Mouse (Mus musculus) c-Kit-positive CD71-negative TER-119-negative erythroid progenitor cells, embryonic 14.5 days (primary cell): ENCODE measurements around the gene Ddx58.
A peak's percentile ranks its signal among the peaks of the same experiment; 100 is the strongest.

Experiments
- DNase-seq: peaks from one replicate; pipeline ENCODE4 v3.0.0-alpha.2; 2013; ENCODE audit warnings: low read depth

Ddx58 gene

DNA sequence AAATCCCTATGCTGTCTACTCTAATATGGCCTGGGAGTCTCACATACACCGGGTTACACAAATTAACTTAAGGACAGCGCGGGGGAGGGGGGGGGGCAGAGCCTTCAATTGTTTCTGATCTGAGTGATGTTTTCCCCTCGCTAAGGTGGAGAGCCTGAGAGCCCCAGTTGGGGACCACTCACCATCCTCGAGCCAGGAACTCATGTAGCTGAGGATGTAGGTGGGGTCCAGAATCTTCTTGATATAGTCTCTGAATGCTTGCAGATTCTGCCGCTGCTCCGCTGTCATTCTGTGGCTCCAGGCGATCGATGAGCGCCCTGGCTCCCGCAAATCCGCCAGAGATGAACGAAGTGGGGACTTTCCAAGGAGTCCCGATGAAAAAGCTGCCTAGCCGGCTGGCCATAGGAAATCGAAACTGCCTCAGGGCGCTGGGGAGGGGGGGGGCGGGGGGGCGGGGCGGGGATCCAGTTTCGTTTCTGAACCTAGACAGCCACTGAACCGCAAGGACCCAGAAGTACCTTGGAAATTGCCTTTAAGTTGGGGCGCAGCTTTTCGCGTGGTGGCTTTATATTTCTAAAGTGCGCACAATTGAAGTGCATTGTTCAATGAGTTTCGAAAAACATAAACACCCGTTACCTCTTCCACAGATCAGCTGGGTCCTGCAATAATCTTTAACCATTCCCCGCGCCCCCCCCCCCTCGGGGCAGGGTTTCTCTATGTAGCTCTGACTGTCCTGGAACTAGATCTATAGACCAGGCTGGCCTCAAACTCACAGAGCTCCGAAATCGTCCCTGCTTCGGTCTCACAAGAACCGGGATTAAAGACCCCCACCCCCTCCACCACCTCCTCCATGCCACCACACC is at the start of gene Ddx58:
Gene Ddx58 (minus strand): TSS at position 420 of the 863 bp plus-strand sequence.
- DNase-seq = no peak

DNA sequence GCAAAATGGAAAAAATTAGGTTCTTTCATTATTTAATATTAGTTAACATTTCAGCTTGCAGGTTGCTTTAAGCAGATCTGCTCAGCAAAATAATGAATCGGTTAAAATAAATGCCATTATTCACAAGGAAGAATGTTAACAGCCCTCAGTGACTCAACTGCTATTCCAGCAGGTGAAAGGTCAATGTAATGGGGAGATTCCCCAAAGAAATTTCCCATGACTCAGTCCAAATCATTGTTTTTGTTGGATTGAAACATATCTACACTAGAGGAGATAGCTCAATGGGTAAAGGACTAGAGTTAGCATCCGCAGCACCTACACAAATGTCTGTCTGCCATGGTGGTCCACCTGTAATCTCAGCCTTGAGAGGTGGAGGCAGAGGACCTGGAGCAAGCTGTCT is 49.4 kb upstream of the Ddx58 start:
- no peak for DNase-seq

DNA sequence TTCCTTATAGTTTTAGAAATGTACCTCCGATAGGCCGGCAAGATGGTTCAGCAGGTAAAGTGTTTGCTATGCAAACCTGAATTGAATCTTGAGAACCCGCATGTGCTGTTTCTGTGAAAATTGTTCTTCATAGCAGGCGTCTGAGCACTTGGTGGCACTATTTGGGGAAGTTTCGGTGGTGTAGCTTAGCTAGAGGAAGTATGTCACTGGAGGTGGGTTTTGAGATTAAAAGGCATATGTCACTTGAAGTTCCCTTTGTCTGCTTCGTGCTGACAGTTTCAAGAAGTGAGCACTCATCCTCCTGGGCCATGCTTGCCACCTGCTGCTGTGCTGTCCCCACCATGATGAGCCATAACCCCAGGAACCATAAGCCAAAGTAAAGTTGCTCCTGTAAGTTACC is 47.8 kb upstream of the Ddx58 start:
- DNase-seq = no peak

DNA sequence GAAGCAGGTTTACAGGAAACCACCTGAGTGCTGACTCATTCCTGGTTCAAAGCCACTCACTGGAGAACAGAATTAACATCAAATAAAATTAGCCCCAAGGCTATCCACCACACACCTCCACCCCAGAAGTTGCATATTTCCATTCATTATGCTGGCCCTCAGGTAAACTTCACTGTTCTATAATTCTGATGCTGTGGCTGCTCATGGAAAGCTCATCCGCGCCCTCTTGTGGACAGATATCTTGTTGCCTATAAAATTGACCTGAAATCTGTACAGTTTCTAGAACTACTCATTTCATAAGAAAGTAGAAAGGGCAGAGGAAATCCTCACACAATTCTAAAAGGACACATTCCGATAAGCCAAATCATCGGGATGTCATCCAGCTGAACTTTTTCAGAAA is 46.0 kb upstream of the Ddx58 start:
- DNase-seq = peak; percentile 63

DNA sequence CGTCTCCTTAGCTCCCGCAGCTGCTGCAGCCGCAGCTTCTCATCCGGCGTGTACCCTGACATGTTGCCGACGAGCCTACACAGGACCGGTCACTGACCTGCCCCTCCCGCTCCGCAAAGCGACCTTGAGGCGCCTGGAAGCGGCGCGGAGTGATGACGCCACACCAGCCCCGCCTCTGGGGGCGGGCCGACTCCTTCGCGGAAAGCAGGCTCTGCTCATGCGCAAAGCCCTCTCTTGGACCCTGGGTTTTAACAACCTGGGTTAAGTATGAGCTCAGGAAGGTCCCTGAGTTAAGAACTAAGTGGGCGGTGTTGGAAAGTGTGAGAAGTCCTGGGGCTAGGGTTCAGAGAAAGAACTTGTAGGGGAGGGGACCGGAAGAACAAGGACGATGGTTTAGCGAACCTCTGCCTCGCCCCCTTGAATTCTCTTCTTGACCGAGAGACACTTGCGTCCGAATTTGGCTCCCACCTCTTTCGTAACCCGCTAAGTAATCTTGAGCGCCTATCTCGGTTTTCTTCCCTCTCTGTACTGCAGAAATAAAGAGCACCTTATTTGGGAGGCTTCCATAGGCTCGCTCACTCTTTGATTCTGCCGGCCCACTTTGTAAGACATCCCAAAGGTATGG is 39.8 kb upstream of the Ddx58 start, which contains the start of gene Ndufb6:
Gene Ndufb6 (minus strand): TSS at position 146 of the 625 bp plus-strand sequence.
- DNase-seq = peak; percentile 92

DNA sequence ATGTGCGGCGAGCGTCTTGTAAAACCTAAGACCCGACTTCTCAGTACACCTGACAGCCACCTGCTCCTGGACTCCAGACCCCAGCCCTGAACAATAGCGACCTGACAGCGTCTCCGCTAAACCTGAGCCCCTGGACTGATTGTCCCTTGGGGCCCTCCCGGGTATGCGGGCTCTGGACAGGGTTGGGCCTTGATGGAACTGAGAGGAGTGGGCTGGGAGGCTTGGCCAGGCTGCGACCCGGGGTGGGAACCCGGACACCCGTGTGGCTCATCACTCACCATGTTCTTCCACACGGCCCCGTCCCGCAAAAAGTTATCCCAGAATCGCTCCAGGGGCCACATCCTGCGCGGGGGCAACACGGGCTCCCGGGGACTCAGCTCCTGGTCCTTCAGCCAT is 39.2 kb upstream of the Ddx58 start:
- no peak for DNase-seq

DNA sequence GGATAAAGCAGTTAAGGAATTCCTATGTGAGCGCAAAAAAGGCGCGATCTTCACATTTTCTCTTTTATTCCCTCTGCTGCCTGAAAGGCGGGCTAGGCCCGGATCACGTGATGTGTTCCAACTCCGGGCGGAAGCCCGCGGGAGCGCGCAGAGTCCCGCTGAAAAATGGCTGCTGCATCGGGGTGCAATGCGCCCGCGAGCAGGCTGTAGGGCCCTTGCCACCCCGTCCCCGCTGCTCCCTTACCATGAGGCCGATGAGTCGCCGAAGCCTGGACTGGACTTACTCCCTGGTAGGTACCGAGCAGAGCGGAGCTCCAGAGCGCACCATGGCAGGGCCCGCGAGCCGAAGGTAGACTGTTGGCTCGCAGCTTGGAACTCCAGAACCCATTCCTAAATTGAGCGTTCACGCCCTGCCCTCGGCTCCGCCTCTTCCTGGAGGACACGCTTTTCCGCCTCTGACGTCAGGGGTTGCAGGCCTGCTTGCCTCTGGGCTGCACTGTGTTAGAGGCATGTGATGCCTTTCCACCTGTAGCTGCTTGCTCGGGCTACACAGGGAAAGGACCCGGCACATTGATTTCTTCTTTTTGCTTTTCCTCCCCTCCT is 29.9 kb upstream of the Ddx58 start, which contains the start of the genes Smim27 and Topors:
Gene Smim27 (plus strand): TSS at position 150 of the 603 bp plus-strand sequence.
Gene Topors (minus strand): TSS at position 421 of the 603 bp plus-strand sequence.
- DNase-seq = peak; percentile 94

DNA sequence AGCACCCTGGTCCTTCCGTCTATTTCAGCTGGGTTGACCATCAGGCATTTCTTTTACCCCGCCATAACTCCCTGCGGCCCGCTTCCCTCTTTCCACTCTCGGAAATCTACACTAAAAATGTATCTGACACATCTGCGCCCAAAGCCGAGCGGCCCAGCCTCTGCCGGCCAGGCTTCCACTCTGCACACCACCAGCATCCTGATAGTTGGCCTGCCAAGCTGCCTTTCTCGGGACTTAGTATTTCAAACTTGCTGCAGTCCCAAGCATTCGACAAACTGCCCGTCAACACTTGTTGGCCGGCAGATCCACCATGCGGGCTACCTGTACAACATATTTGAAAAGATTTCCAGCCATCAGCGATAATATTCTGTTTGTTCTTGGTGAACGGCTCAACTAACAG is 29.2 kb upstream of the Ddx58 start:
- DNase-seq = no peak

DNA sequence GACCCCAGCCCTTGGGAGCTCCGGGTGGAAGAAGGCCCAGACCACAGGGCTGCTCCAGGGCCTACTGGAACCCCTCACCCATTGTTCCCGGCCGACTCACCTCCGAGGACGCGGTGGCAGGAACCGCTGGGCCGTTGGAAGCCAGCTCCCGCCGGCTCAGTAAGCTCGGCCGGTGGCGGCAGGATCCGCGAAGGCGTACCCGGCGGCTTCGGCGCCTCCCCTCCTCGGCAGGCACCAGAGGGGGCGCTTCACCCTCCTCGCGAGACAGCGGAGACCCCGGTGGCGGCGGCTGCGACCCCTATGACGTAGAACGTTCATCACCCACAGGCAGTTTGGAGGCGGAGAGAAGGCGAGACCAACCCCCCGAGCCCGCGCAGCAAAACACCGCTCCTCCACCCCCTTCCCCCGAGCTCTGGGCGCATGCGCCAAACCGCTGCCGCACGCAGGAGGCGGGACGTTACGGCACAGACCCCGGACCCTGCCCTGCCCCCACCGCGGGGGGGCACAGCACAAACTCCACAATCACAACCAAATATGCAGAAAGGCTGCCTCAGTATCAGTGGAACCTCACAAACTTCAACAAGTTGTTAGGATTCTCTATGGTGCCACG is 28.7 kb upstream of the Ddx58 start:
- DNase-seq = peak; percentile 77

DNA sequence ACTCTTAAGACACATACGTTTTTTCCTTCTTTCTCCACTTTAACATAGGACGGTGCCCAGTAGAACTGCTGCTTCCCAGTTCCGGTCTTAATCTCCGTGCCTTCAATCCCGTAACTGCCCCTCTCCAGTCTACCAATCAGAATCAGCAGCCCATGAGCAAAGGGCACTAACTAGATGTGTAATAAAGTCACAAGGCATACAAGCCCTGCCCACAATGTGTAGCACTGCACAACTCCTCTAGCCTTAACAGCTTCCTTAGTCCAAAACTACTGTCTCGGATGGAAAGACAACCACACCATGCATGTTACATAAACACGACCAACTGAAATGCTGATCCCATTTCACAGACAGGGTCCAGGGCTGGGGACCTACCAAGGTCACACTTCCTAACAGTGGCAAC is 28.1 kb upstream of the Ddx58 start:
- DNase-seq = no peak

DNA sequence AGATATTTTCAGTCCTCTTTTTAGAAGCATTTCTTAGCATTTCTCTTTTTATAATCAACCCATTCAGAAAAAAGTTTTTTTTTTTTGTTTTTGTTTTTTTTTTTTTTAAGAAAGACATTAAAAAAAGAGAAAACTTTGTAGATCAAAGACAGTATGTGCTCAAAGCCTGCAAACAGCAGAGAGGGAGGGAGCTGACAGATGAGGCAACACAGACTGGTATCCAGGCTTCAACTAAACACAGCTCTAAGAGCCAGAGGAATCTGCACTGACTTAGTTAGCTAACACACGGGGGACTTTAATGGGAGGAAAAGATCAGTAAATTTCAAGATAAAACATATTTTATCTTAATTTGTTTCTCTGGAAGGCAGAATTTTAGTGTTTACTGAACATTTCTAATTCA is 24.7 kb upstream of the Ddx58 start:
- DNase-seq = no peak

DNA sequence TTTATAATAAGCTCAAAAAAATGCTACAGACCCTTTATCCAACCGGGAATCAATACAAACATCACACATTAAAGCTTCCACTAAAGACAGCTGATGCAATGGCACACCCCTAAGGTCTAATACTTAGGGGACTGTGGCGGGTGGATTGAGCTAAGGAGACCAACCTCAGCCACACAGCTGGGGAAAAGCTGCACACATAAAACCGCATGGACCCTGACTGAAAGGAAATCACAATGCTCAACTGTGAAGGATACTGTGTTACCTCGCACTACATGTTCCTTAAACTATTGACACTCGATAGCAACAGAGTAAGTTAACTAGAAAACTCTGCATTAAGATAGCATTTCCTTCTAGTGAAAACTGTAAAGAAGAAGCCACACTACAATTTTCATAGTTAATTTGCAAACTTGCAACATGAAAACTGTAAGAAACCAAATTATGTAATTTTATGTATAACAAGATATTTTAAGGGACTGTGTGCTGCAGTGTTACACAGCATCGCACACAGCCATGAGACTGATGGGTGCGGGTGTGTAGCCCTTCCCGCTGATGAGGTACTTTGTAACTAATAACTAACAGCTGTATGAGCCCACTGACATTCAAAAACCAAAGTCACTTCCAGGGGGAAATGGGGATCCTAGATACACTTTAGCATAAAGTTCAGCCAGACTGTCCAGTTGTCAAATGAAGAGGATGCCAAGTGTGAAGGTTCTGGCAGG is 14.9 kb upstream of the Ddx58 start:
- DNase-seq = no peak

DNA sequence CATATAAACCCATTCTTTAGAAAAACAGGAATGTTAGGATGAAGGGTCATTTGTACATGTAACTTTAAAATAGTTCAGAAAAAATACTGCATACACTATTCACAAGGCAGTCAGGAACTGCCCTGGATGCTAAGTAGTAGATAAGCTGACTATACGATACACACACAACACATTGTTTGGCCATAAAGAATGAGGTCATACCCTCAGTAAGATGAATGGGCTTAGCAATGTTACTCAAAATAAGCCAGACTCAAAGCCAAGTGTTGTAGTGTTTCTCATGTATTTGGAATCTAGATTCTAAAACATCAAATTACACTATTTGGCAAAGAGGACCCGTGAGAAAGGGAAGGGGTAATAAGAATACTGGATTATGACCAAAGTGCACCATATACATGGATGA is 14.1 kb upstream of the Ddx58 start:
- no peak for DNase-seq

DNA sequence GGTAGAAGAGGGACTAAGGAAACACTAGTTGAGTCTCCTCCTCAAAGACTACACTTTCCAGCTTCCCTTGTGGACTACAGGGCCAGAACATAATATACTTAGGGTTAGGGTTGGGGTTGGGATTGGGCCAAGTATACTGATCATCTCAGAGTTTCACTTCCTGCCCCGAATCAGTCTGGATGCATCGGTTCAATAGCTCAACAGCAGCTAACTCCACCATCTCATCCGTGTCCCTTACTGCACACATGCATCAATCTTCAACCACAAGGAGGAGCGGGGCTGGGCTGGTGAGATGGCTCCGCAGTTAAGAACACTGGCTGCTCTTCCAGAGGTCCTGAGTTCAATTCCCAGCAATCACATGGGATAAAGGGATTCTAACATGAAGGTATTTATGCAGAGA is 11.4 kb upstream of the Ddx58 start:
- no peak for DNase-seq

DNA sequence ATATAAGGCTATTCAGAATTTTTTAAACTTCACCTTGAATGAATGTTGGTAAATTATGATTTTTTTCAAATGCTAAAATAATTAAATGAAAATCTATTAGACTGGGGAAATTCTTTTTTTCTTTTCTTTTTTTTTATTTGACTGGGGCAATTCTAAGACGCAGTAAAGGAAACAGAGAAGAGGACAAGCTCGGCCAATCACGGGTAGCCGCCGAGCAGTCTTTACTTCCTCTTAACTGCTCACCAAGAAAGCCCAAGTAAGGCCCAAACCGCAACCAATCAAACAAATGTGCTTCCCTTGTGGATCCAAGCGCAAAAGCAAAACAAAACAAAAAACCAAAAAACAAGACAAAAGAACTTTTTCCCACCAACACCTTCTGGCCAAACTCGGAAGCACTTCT is 4.4 kb upstream of the Ddx58 start:
- DNase-seq = peak; percentile 16

DNA sequence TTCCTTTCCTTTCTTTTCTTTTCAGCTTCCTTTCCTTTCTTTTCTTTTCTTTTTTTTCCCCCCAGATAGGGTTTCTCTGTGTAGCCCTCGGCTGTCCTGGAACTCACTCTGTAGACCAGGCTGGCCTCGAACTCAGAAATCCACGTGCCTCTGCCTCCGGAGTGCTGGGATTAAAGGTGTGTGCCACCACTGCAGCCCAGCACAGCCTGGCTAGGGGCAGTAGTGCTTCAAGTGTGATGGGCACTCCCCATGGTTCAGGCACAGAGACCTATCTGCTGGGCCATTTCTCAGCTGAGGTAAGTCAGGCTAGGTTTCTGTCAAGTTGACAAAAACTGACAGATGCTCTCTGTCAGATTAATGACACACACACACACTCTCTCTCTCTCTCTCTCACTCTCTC is 3.4 kb upstream of the Ddx58 start:
- no peak for DNase-seq

DNA sequence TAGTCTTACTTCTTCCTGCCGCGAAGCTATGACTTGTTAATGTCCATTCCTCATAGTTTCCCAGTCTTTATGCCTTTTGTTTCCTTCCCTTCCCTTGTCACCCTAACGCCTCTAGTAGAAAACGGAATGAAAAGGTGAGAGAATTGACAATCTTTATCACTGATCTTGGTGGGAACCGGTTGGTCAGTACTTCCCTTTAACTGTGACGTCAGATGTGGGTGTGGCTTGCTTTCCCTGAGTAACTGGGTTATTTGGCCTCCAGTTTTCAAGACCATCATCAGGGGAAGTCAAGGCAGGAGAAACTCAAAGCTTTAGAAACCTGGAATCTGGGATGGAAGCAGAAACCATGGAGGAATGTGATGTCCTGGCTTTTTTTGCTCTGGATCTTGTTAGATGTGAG is 2.3 kb upstream of the Ddx58 start:
- peak; percentile 19 for DNase-seq

DNA sequence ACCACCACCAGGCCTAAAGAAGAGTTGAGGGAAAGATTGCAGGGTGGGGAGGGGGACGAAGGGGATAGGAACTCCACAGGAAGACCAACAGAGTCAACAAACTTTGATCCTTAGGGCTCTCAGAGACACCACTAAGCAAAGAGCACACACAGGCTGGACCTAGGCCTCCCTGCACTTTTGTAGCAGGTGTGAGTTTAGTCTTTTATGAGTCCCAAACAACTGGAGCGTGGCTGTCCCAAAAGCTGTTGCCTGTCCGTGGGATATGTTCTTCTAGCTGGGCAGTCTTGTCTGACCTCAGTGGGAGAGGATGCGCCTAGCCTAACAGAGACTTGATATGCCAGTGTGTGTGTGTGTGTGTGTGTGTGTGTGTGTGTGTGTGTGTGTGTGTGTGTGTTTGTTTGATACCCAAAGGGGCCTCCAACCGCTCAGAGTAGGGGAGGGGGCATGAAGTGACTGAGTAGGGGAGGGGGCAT is 680 bp upstream of the Ddx58 start:
- DNase-seq = no peak

DNA sequence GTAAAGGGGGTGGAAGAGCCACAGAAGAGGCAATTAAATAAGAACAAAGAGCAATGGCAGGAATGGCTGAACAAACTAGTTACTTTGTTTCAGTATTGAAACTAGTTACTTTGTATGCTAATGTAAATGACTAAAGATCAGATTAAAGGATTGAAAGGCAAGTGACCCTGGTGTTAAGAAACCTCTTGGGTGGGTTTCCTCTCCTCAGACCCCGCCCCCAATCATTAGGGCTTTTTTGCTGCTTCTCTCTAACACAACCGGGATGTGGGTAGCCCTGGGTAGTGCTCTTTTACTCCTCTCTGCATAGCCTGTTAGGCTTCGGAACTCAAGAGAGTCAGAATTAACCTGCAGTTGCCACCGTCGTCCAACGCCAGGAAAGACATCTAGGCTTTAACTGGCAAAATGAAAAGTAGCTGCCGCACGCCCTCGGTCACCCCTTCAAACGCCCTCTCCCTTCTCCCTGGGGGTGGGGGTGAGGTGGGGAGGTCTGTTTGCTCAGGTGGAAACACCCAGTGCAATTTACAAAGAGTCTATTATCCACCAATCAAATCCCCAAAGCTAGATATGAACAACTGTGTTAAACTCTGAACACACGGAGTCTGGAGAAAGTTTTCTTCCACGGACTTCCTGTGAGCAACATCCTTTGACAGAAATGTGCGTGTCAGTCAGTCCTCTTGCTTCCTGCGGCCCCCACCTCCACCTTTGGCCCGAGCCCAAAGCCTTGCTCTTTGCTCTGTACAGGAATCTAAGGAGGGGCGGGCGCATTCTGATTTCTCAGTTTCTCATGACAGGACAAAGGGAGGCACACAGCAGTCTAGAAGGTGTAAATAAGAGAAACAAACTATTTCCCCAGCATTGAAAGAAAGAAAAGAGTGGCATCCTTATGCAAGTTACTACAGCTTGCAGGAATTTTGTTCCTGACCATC is 882 bp downstream of the Ddx58 start:
- peak; percentile 4 for DNase-seq

DNA sequence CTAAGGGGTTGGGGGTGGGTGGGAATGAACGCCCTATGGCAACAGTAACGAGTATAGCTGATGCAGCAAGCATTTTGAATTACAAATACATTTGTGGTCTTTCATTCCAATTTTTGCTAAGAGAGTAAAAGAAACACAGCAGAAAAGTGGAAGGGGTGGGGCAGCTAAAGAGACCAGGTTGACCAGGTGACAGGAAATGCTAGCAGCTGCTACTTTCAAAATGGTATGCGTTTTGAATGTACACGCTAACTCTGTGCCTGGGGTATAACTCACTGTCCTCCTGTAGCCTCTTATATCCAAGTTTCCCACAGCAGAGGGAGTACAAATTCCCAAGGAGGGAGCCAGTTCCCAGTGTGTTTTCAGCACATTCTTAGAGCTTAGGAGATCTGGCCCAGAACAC is 2.8 kb downstream of the Ddx58 start:
- no peak for DNase-seq

DNA sequence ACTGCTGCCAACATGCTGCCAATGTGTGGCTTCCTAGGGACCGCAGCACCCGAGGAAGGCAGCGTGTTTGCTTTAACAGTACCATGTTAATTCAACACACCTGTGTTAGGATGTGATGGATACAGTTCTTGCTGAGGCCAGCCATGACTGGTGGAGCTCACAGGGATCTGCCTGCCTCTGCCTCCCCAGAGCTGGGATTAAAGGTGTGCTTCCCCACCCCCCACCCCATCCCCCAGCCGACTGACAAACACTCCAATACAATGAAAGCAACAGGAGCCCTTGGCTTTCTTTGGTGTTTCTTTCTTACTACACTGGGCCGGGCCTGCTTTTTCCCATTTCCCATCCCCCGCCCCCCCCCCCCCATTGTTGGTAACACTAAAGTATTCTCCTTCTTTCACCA is 5.4 kb downstream of the Ddx58 start:
- DNase-seq = no peak
